Mouse (Mus musculus) midbrain, embryonic 15.5 days (tissue): ENCODE measurements at regions not wholly inside any gene's neighbourhood (a gene's known extent, or its start where the extent isn't known, plus 50 kb on each side); places are given as distances from the start of the nearest gene placed in this dataset.

Experiments used
- ATAC-seq: fragments of 200-750 bp; cut with Nextera tagmentation; replicated peaks from 2 replicates; pipeline ENCODE4 v1.8.0; 2017; ENCODE audit warnings: moderate TSS enrichment
- H3K27ac ChIP-seq: fragments of 300-500 bp; sonication (generic); 2 replicates; pipeline ENCODE4 v1.5.1; 2015; ENCODE audit warnings: mild to moderate bottlenecking, inconsistent platforms
- H3K27me3 ChIP-seq: fragments of 300-500 bp; sonication (generic); replicated peaks from 2 replicates; pipeline ENCODE4 v1.6.1; 2015; ENCODE audit warnings: inconsistent platforms
- H3K36me3 ChIP-seq: fragments of 300-500 bp; sonication (generic); replicated peaks from 2 replicates; pipeline ENCODE4 v1.6.1; 2015; ENCODE audit warnings: inconsistent platforms
- H3K4me1 ChIP-seq: fragments of 300-500 bp; sonication (generic); 2 replicates; pipeline ENCODE4 v1.6.1; 2015; ENCODE audit warnings: inconsistent platforms
- H3K4me2 ChIP-seq: fragments of 300-500 bp; sonication (generic); 2 replicates; pipeline ENCODE4 v1.6.1; 2015; ENCODE audit warnings: inconsistent platforms, mild to moderate bottlenecking, moderate library complexity
- H3K4me3 ChIP-seq: fragments of 300-500 bp; sonication (generic); 2 replicates; pipeline ENCODE4 v1.5.1; 2015; ENCODE audit warnings: mild to moderate bottlenecking, inconsistent platforms
- H3K9ac ChIP-seq: fragments of 300-500 bp; sonication (generic); 2 replicates; pipeline ENCODE4 v1.6.1; 2015; ENCODE audit warnings: mild to moderate bottlenecking, inconsistent platforms
- H3K9me3 ChIP-seq: fragments of 300-500 bp; sonication (generic); 2 replicates; pipeline ENCODE4 v1.6.1; 2016; ENCODE audit warnings: inconsistent platforms
- WGBS: fragments of 180-500 bp; shearing (Covaris S2); methylation state at CpG from one replicate; pipeline ENCODE4 v1.1.7; 2015; ENCODE audit warnings: mixed read lengths; 5-methylcytosine and 5-hydroxymethylcytosine counted together

DNA sequence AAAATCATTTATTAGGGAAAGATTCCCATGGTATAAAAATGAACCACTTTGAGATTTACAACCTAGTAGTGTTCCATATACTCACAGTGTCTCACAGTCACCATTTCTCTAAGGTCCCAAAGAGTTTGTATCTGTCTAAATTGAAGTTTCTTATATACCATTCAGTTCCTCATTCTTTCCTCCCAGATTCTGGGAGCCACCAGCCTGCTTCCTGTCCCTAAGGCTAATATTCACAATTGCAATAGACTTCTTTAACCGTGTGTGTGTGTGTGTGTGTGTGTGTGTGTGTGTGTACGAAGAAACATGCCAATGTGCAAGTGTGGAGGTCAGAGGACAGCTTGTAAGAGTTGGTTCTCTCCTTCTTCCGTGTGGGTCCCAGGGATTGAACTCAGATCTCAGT, 124.1 kb upstream of the Rbm19 start:
- H3K36me3 ChIP-seq = no peaks in the 10 kb centered on the region
- 87% methylated on average over 3 of the region's 3 CpGs for WGBS
- no peaks in the 10 kb centered on the region for H3K4me1 ChIP-seq
- H3K4me2 ChIP-seq = no peak overlapping the region
- no peak for ATAC-seq
- no peak overlapping the region for H3K9ac ChIP-seq
- no peaks in the 10 kb centered on the region for H3K9me3 ChIP-seq
- no peak overlapping the region for H3K27ac ChIP-seq
- no peaks in the 10 kb centered on the region for H3K27me3 ChIP-seq
- no peak overlapping the region for H3K4me3 ChIP-seq

DNA sequence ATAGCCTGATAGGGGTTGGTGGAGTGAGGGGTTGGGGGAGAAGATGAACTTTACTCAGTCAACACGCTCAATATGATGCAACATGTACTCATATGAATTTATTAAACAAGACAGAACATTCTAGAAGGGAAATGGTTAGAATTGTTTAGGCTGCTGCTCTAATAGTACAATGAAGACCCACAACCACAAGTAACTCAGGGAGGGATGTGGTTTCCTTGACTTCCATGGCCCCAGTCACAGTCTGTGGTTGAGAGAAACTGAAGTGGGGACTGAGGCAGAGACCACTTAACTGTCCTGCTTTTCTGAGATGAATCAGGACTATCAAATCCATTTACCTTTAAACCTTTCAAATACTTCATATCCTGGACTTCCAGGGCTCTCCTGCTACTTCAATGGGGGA, 120.5 kb upstream of the Rbm19 start:
- Histone ChIP-seq H3K27ac (no peak overlapping the region), H3K9me3 (no peaks in the 10 kb centered on the region), H3K4me1 (no peaks in the 10 kb centered on the region), H3K4me3 (no peak overlapping the region), H3K4me2 (no peak overlapping the region), H3K27me3 (no peaks in the 10 kb centered on the region), H3K36me3 (no peaks in the 10 kb centered on the region), H3K9ac (no peak overlapping the region)
- WGBS = 94% methylated on average over 1 of the region's 1 CpGs
- no peak for ATAC-seq

DNA sequence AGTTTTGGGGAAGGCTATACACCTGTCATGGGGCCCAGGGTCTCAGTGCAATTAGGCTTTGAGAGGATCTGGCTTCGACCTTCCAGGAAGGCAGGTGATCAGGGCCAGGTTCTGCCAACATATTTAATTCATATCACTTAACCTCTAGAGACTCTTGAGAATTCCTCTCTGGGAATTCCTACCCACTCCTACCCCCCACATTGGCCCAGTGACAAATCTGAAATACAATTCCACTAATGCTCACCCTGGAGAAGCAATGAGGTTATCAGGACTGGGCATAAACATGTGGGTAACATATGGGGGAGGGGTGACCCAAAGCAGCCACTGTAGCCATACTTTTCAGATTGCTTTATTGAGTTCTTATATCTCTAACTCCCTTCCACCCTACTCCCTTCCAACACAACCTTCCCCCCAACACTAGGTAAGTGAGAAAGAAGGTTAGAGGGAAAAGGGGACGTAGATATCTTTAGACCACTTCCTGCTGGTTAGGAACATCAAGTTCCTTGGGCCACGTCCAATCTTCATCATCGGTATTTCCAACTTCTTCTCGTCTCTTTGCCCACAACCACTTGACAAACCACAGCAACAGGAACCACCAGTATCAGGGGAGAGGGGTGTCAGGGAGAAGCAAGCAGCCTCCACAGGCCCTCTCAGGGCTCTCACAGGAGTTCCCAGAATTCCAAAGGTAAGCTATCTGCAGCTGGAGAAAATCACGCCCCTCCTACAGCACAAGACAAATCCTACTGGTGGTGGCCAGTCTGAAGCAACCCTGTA, 110.4 kb upstream of the Rbm19 start:
- no peak overlapping the region for H3K4me2 ChIP-seq
- H3K9ac ChIP-seq = no peak overlapping the region
- H3K36me3 ChIP-seq = no peaks in the 10 kb centered on the region
- H3K4me1 ChIP-seq = no peaks in the 10 kb centered on the region
- no peaks in the 10 kb centered on the region for H3K27me3 ChIP-seq
- H3K4me3 ChIP-seq = no peak overlapping the region
- no peak for ATAC-seq
- 88% methylated on average over 6 of the region's 6 CpGs for WGBS
- H3K9me3 ChIP-seq = no peaks in the 10 kb centered on the region
- no peak overlapping the region for H3K27ac ChIP-seq

DNA sequence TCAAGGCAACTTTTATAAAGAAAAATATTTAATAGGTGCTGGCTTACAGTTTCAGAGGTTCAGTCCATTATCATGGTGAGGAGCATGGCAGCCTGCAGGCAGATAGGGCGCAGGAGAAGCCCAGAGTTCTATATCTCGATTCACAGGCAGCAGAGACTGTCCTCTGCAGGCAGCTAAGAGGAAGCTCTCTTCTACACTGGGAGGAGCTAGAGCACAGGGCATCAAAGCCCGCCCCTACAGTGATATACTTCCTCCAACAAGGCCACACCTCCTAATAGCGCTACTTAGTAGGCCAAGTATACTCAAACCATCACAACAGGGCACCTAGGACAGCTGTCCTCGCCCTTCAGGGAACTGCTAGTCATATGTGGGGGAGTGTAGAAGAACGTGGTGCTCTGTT, 108.5 kb upstream of the Rbm19 start:
- 73% methylated on average over 6 of the region's 6 CpGs for WGBS
- Histone ChIP-seq H3K27me3 (no peaks in the 10 kb centered on the region), H3K9ac (no peak overlapping the region), H3K4me2 (no peak overlapping the region), H3K4me3 (no peak overlapping the region), H3K9me3 (no peaks in the 10 kb centered on the region), H3K4me1 (no peaks in the 10 kb centered on the region), H3K27ac (no peak overlapping the region), H3K36me3 (no peaks in the 10 kb centered on the region)
- no peak for ATAC-seq

DNA sequence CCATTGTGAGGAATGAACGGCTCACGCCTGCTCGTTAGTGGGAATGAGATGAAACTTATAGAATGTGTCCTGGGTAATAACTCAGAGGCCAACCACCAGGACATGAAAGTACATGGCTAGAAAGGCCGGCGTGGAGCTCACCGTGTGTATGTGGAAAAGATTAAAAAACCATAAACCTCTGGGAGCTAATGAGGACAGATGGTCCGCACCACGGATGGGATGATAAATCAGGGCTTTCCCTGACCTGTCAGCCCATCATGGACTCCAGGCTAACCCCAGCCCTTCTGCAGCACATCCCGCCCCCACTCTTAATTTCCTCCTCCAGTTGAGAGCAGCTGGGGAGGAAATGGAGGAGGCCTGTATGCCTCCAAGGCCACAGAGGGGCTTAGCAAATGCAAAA, 108.0 kb upstream of the Rbm19 start:
- 84% methylated on average over 9 of the region's 9 CpGs for WGBS
- Histone ChIP-seq H3K4me3 (no peak overlapping the region), H3K4me2 (no peak overlapping the region), H3K9me3 (no peaks in the 10 kb centered on the region), H3K4me1 (no peaks in the 10 kb centered on the region), H3K27ac (no peak overlapping the region), H3K27me3 (no peaks in the 10 kb centered on the region), H3K36me3 (no peaks in the 10 kb centered on the region), H3K9ac (no peak overlapping the region)
- no peak for ATAC-seq

DNA sequence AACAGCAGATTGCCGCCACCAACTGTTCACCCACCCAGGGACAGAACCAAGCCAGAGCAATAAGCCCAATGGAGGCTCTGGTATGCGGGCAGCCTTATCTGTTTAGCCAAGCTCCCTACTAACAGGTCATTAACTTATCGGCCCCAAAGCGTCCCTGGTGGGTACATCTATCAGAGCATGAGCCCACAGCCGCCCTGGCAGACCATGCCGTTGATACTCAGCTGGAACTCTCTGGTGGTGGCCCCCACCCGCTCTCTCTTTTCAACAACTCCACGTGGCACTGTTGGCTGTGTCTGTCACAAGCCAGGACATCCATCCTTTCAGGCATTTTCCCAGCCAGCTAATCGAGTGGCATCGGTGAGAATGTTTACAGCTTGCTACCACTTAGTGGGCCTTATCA, 100.8 kb upstream of the Rbm19 start:
- Histone ChIP-seq H3K4me3 (no peak overlapping the region), H3K4me1 (no peaks in the 10 kb centered on the region), H3K9ac (no peak overlapping the region), H3K9me3 (no peaks in the 10 kb centered on the region), H3K27ac (no peak overlapping the region), H3K27me3 (no peaks in the 10 kb centered on the region), H3K4me2 (no peak overlapping the region), H3K36me3 (no peaks in the 10 kb centered on the region)
- no peak for ATAC-seq
- 78% methylated on average over 10 of the region's 10 CpGs for WGBS

DNA sequence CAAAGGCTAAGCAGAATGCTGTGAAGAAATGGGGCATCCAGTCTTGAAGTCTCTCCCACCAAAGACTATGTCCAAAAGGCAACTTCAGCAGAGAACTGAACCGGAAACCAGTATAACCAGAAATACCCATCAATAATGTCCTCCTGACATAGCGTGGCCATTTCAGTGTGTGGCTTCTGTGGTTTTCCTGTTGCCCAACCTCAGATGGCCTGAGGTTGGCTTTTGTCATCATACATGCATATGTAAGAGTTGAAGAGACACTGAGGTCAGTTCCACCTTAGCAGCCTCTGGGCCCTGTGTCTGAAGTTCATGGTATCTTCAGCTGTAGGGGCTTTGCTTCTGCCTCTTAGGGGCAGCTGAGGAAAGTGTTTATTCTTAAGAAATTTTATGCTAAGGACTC, 98.1 kb upstream of the Rbm19 start:
- no peak for ATAC-seq
- H3K4me2 ChIP-seq = no peak overlapping the region
- 95% methylated on average over 2 of the region's 2 CpGs for WGBS

DNA sequence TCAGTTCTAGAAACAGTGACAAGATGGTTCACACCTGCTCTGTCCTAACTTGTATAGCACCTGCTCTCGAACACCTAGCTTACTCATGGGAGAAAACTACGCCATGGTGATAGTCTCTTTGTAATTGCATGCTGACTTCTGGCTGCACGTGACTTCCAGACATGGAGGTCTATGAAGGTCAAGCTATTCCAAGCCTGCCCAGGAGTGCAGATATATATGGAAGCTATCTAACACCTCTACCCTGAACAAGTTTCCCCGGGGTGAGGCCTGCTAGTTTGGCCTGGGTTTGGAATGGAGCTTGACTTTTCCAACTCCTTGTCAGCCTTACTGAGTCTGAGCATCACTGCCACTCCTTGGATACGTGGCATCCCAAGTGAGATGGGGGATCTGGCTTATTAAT, 95.5 kb upstream of the Rbm19 start:
- Histone ChIP-seq H3K27ac (no peak overlapping the region), H3K9me3 (no peaks in the 10 kb centered on the region), H3K9ac (no peak overlapping the region), H3K4me3 (no peak overlapping the region), H3K27me3 (no peaks in the 10 kb centered on the region), H3K4me2 (no peak overlapping the region), H3K36me3 (no peaks in the 10 kb centered on the region), H3K4me1 (peaks cover 17% of the 10 kb centered on the region)
- WGBS = 84% methylated on average over 5 of the region's 5 CpGs
- no peak for ATAC-seq

More for the DNA sequence above, 98.1 kb upstream of the Rbm19 start:
- H3K9ac ChIP-seq = no peak overlapping the region
- H3K4me1 ChIP-seq = 0 out of 2 replicates have a peak, but pooled peaks cover under 1% of the 10 kb centered on the region
- no peaks in the 10 kb centered on the region for H3K27me3 ChIP-seq
- H3K27ac ChIP-seq = no peak overlapping the region
- no peaks in the 10 kb centered on the region for H3K9me3 ChIP-seq
- no peak overlapping the region for H3K4me3 ChIP-seq
- H3K36me3 ChIP-seq = no peaks in the 10 kb centered on the region

DNA sequence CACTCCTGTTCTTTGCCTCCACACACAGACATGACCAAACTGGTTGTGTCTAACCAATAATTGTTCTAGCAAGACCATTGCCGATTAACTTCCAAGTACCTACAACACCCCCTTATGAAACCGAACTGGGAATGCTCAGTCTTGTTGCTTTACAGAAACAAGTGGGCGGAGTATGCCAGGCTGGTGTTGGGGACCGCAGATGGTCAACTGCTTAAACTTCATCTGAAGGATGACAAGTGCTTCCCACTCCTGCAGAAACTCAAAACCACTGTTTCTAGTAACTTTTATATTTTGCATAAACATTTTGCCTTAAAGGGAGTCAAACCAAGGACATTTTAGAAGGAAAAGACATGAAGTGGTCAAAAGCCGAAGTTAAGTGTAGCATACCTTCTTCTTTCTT, 94.0 kb upstream of the Rbm19 start:
- no peak for ATAC-seq
- no peaks in the 10 kb centered on the region for H3K9me3 ChIP-seq
- H3K4me1 ChIP-seq = peaks cover 17% of the 10 kb centered on the region
- no peak overlapping the region for H3K4me3 ChIP-seq
- no peak overlapping the region for H3K4me2 ChIP-seq
- 96% methylated on average over 5 of the region's 5 CpGs for WGBS
- no peaks in the 10 kb centered on the region for H3K27me3 ChIP-seq
- no peak overlapping the region for H3K9ac ChIP-seq
- H3K36me3 ChIP-seq = no peaks in the 10 kb centered on the region
- no peak overlapping the region for H3K27ac ChIP-seq

DNA sequence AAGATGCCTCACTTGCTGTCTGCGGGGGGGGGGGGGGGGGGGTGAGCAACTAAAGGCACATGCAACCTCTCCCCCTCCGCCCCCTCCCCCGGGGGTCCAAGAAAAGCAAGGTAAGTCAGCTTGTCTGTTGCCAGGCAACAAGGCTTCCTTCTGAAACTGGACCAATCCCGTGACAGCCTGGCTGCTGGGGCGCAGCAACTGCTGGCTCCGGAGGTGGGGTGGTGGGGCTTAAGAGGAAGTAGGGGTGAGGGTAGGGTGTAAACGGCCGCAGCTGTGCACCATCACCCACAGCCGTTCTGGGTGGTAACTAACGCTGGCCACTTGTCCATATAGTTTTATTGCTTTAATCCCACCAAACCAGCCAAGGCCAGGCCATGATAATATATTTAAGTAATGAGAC, 92.2 kb upstream of the Rbm19 start:
- peak overlapping the region; percentile 65 for H3K27ac ChIP-seq
- ATAC-seq = peak; percentile 91

DNA sequence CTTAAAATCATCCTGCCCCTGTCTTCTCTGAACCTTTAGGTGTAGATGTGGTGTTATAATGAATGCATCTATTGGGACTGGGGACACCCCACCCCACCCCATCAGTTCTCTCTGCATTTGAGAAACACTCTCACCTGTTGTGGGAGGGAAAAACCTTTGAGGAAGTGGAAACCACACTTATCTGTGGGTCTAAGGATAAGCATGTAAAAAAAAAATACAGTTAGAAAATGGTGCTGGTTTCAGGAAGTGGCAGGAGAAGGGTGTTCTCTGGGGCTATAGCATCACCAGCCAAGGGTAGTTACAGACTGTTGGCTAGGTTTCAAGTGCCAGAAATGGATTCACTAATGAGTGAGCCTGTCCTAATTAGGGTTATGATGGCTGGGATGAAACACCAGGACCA, 91.1 kb upstream of the Rbm19 start:
- Histone ChIP-seq H3K4me1 (peaks cover 17% of the 10 kb centered on the region), H3K27me3 (no peaks in the 10 kb centered on the region), H3K9me3 (no peaks in the 10 kb centered on the region), H3K36me3 (no peaks in the 10 kb centered on the region), H3K9ac (no peak overlapping the region), H3K27ac (no peak overlapping the region), H3K4me2 (no peak overlapping the region), H3K4me3 (no peak overlapping the region)
- no peak for ATAC-seq

More for the DNA sequence above, 92.2 kb upstream of the Rbm19 start:
- H3K27me3 ChIP-seq = no peaks in the 10 kb centered on the region
- H3K4me3 ChIP-seq = no peak overlapping the region
- H3K36me3 ChIP-seq = no peaks in the 10 kb centered on the region
- no peaks in the 10 kb centered on the region for H3K9me3 ChIP-seq
- peaks cover 17% of the 10 kb centered on the region for H3K4me1 ChIP-seq
- H3K4me2 ChIP-seq = peak overlapping the region; percentile 39
- 0% methylated on average over 10 of the region's 10 CpGs for WGBS
- no peak overlapping the region for H3K9ac ChIP-seq

DNA sequence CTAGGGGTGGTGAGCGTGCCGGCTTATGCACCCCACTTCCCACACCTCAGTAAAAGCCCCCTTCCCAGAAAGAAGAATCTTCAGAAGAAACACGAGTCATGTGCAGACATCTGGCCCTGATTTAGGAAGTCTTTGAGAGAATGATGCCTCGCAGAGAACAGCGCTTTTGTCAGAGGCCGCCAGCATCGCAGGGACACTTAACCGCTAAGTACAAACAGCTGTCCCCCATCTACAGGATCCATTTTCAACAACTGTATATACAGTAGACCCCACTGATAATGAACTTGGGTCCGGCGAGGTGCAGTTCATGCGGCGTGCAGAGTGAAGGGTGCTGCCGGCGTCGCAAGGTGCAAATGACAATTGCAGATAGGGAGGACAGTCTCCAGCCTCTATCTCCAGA, 85.4 kb upstream of the Rbm19 start:
- ATAC-seq = no peak
- 92% methylated on average over 15 of the region's 15 CpGs for WGBS
- no peak overlapping the region for H3K9ac ChIP-seq
- no peak overlapping the region for H3K4me2 ChIP-seq
- H3K4me3 ChIP-seq = no peak overlapping the region
- H3K27me3 ChIP-seq = no peaks in the 10 kb centered on the region
- H3K27ac ChIP-seq = no peak overlapping the region
- 0 out of 2 replicates have a peak, but pooled peaks cover 5% of the 10 kb centered on the region for H3K4me1 ChIP-seq
- no peaks in the 10 kb centered on the region for H3K36me3 ChIP-seq
- H3K9me3 ChIP-seq = no peaks in the 10 kb centered on the region

DNA sequence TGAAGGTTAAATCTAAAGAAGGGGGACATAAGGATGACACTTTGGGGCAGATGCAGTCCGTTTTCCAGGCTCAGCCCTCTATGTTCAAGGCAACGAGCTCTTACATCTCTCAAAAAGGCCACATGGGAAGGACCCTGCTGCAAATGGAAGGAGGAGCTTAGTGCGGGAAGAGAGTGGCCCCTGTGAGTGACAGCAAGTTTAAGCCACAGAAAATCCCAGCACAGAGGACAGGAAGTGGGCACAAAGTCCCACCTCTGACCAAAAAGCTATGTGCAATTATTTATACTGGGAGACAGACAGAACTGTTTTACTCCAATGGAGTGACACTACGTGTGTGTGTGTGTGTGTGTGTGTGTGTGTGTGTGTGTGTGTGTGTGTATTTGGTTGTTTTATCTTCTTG, 84.7 kb upstream of the Rbm19 start:
- Histone ChIP-seq H3K4me3 (no peak overlapping the region), H3K27ac (no peak overlapping the region), H3K4me1 (0 out of 2 replicates have a peak, but pooled peaks cover 5% of the 10 kb centered on the region)

More for the DNA sequence above, 84.7 kb upstream of the Rbm19 start:
- no peak overlapping the region for H3K9ac ChIP-seq
- WGBS = 69% methylated on average over 4 of the region's 4 CpGs
- no peaks in the 10 kb centered on the region for H3K27me3 ChIP-seq
- no peak for ATAC-seq
- no peaks in the 10 kb centered on the region for H3K9me3 ChIP-seq
- no peak overlapping the region for H3K4me2 ChIP-seq
- H3K36me3 ChIP-seq = no peaks in the 10 kb centered on the region
